Mouse (Mus musculus): ENCODE measurements around the gene Atg4a. TPM values are rescaled to one million over a fixed set of nuclear protein-coding genes. Genes with fewer than 3 reads are reported as not detected.

The Atg4a gene
- polyA plus RNA-seq, 2 experiments, result 12.4 to 23.2 TPM

DNA sequence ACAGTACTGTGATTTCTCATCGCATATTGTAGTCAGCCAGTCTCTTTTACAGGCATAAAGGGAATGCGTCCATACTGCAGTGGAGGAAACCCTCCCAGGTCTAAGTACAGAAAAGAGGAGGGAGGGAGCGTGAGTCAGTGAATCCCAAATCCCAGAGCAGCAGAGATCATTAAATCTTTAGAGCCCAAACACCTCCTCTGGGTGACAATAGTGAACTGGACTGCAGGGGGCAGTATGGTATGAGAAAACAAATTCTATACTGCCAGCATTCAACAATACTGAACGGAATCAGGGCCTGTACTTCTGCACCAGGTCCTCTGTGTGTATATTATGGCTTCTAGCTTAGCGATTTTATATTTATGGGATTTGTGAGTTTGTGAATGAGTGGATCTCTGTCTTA lies 256.1 kb downstream of the Atg4a start:
- Histone ChIP-seq H3K36me3 (ENCODE audit: control insufficient read depth, insufficient read depth, low read length) (no peaks in the 10 kb centered on the region), H3K4me1 (ENCODE audit: control insufficient read depth, insufficient read depth, low read length) (no peaks in the 10 kb centered on the region), H3K9me3 (ENCODE audit: control insufficient read depth, low read length) (no peaks in the 10 kb centered on the region), H3K27me3 (ENCODE audit: control insufficient read depth, insufficient read depth, low read length) (no peaks in the 10 kb centered on the region), H3K4me2 (replicated peaks; ENCODE audit: low read depth, low read length, severe bottlenecking) (no peak overlapping the region), H3K27ac (replicated peaks; ENCODE audit: low read depth, low read length) (no peak overlapping the region), H3K9ac (ENCODE audit: low read depth, low read length, severe bottlenecking) (no peak overlapping the region), H3K4me3 (replicated peaks; ENCODE audit: low read length) (no peak overlapping the region)
- ATAC-seq (ENCODE audit: low FRiP score, low read depth) (0 out of 2 replicates have a peak, but pooled peaks have one; percentile 41), DNase-seq (ENCODE audit: low spot score) (peak; percentile 22)
- 47% methylated on average over 5 of the region's 5 CpGs for WGBS
- no peak for TF ChIP-seq POLR2A (IDR thresholded peaks at IDR 0.05; ENCODE audit: borderline replicate concordance, extremely low read depth, insufficient read depth, insufficient read length)

Other genes with a start within 250 kb of the Atg4a start
- not detected in 2 replicates for gene Tex13b, start 143.5 kb upstream of the Atg4a start, polyA plus RNA-seq (2012; rRNA removed)
- not detected in 2 replicates for gene Tex13b, start 143.5 kb upstream of the Atg4a start, polyA plus RNA-seq (2014; fragmentation: Nextera tagmentation; extraction: Ambion mirVana)
- gene Vsig1, start 49.3 kb upstream of the Atg4a start, polyA plus RNA-seq (2012; rRNA removed), result not detected in 2 replicates
- gene Vsig1, start 49.3 kb upstream of the Atg4a start, polyA plus RNA-seq (2014; fragmentation: Nextera tagmentation; extraction: Ambion mirVana), result not detected in 2 replicates
- 14.6 and 19.0 TPM in 2 replicates for gene Psmd10, start 179 bp upstream of the Atg4a start, polyA plus RNA-seq (2012; rRNA removed)
- 40.1 and 43.9 TPM in 2 replicates for gene Psmd10, start 179 bp upstream of the Atg4a start, polyA plus RNA-seq (2014; fragmentation: Nextera tagmentation; extraction: Ambion mirVana)

All from limb, embryonic 14.5 days (tissue).